Mouse (Mus musculus) embryonic fibroblast, embryonic 13.5 days (primary cell): ENCODE data around the gene Schip1.

ENCODE experiments used
- CTCF ChIP-seq: IDR thresholded peaks from 2 replicates; pipeline ENCODE4 v1.5.1; 2011; ENCODE audit warnings: mild to moderate bottlenecking, control low read depth, low read length, moderate library complexity, borderline replicate concordance; ENCODE audit not compliant: insufficient read depth
- POLR2A ChIP-seq: IDR thresholded peaks from 2 replicates; pipeline ENCODE4 v1.6.1; 2011; ENCODE audit warnings: low read depth, mild to moderate bottlenecking, control low read depth, low read length, moderate library complexity

GRCm38 (mm10) chr3:68495096-68495735 lies 430.6 kb downstream of the Schip1 start:
- TF ChIP-seq CTCF (no peak), POLR2A (peak; percentile 61)
